Mouse (Mus musculus) neural tube, embryonic 10.5 days (tissue): ENCODE results near the gene Spon1.

Source experiments
- DNase-seq: peaks from one replicate; pipeline ENCODE4 v3.0.0-alpha.2; 2017; ENCODE audit warnings: low spot score; ENCODE audit errors: extremely low spot score

Gene Spon1

GRCm38 (mm10) chr7:114058166-114058565 is 292.4 kb downstream of the Spon1 start:
- no peak for DNase-seq

DNA sequence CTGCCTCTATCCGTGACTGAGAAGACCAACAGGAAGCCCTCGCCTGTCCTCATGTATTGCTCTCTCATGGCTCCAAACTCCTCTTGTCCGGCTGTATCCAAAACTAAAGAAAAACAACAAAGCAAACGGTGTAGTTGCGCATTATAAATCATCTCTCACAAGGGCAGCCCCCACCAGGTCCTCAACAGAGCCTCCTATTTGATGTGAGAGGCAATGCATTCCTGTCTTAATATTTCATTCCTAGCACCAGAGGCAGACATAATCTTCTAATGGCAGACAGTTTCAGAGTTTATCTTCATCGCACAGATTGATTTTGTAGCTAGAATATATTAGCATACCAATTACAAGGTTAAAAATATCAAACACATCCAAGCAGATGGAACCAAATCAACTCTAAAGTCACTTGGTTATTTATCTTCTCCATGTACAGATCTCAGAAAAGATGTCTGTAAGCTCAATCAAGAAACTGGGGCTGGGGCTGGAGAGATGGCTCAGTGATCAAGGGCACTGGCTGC is 293.2 kb downstream of the Spon1 start:
- no peak for DNase-seq

- DNase-seq: no peak
Measured at GRCm38 (mm10) chr7:114060445-114060844, 294.6 kb downstream of the Spon1 start.

GRCm38 (mm10) chr7:114062451-114062850 is 296.7 kb downstream of the Spon1 start:
- DNase-seq: no peak

- DNase-seq: no peak
Measured at GRCm38 (mm10) chr7:114063534-114063933, 297.7 kb downstream of the Spon1 start.

GRCm38 (mm10) chr7:114063966-114064365 is 298.2 kb downstream of the Spon1 start:
- DNase-seq: no peak

DNA sequence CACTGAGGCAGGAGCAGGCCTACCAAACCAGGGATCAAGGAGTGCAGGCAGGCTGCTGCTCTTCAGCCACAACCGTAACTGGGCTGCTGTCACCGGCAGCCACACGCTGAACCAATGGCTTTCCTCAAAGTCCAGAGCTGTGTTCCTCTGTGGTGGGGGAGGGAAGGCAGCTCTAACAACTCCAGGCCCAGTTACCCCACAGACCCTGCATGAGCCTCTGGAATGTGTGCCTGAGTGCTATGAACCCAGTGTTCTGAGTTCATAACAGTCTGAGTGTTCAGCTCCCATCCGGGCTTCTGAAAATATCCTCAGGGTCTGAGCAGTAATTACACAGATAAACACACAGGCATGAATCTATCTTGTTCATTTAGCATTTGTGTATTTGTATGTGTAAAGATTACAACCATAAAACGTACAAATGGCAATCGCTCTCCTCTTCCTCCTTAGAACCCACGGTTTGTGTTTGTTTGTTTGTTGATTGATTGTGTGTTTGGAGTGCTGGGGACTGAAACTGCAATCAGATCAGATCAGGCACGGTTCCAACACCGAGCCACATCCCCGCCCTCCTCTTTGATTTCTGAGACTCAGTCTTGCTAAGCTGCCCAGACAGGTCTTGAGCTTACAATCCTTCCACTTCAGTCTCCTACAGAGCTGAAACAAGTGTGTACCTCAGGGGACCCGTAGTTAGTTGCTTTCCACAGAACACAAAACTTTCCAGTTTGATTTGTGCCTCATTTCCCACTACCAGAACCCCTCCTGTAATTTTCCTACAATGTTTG is 299.8 kb downstream of the Spon1 start:
- no peak for DNase-seq

DNA sequence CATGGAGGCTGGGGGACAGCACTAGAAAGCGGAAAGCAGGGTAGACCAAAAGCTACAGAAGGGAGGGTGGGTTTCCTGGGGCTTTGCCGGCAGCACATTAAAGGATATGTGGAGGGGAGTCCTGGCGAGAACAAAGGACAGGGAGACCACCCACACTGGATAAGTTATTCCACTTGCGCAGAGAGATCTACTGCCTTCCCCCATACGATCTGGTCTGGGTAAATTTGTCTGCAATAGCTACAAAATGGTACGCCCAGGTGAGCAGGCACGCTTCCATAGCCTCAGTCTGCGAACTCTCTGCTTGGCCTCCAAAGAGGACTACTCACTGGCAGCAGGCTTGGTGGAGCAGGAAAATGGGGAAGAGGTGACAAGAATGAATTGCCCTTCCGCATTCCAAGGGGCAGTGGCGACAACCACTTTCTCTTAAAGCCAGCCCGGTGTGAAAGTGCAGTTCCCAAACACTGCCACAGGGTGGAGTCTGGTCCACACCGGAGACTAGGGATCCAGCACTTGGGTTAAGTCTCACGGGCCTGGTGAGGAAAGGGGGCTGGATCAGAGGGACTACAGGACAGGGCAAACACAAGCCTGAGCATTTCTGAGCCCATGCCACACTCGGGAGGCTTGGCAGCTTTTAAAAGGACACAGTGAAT is 300.9 kb downstream of the Spon1 start:
- peak; percentile 88 for DNase-seq

GRCm38 (mm10) chr7:114068956-114069533 is 303.2 kb downstream of the Spon1 start:
- DNase-seq: no peak

- DNase-seq: no peak
Measured at GRCm38 (mm10) chr7:114069726-114070457, 304.1 kb downstream of the Spon1 start.

DNA sequence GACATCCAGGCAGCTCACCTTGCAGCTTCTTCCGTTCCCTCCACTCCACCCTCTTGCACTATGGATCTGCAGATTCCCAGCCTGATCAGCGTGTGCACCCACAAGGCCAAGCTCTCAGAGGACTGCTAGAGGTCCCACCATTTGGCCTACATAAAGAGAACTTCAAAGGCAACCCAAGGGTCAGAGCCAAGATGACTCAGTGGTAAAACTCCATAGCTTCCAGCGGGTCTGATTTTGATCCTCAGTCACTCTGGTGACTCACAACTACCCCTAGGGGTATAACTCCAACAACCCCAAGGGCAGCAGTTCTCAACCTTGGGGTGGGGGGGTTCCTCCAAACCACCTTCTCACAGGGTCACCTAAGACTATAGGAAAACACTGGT is 304.7 kb downstream of the Spon1 start:
- no peak for DNase-seq

- no peak for DNase-seq
Measured at GRCm38 (mm10) chr7:114071395-114071794, 305.6 kb downstream of the Spon1 start.

DNA sequence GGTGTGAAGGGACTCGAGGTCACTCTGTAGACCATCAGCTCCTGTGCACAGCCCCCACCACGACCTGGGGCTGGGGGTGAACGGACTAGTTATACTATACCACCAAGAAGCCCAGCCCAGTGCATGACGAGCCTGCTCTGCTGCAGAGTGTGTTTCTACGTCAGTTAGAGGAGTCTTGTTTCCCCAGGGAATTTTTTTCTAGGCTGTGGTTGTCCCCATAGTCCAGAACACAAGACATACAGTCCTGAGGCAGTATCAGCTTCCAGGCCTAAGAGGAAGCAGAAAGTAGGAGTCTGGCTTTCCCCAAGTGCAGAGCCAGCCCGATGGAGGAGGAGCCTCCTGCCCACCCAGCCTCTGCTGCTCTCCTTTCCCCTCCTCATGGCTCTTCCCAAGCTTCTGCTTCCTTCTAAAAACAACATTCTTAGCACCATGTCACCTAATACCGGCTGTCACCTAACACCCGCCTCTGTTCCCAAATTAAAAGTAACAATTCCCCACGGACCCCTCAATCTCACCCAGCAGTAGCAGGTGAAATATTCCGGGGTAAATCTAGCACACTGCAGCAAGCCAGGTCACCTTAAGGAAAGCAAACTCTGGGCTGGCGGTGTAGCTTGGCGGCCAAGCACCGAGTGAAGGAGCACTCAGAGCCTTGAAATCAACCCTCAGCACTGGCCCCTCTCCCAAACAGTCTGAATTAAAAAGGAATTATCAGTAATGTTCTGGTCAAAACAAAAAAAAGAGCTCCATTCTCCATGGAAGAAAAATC is 306.2 kb downstream of the Spon1 start:
- DNase-seq: no peak

GRCm38 (mm10) chr7:114074133-114074532 is 308.3 kb downstream of the Spon1 start:
- no peak for DNase-seq

DNA sequence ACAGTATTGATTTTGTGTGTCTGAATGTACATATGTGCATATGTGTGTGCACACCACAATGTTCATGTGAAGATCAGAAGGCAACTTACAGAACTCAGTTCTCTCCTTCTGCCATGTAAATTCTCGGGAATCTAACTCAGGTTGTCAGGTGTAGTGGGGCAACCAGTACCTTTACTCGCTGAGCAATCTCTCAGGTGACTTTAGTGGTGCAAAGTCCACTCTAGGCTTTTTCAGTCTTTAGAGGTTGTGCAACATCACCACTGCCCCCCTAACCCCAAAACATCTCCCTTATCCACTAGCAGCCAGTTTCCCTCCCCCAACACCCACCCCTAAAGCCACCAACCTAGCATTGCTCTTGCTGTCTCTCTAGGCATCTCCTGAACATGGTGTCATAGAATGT is 308.8 kb downstream of the Spon1 start:
- DNase-seq: no peak

DNA sequence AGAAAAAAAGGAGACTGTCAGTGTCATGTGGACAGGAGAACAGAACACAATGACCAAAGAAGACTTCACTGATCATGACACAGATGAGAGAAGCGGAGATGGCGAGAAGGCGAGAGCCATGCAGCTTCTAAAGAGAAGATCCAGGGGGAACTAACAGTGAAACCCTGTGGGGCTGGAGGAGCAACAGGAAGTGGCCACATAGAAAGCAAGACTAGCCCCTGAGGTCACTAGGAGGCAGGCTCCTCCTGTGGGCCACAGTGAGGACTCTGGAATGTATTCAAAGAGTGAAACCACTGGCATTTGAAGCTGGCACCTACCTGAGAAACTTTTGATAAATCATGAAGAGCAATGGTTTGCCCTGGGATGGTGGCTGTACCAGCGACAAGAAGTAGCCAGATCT is 313.5 kb downstream of the Spon1 start:
- no peak for DNase-seq

DNA sequence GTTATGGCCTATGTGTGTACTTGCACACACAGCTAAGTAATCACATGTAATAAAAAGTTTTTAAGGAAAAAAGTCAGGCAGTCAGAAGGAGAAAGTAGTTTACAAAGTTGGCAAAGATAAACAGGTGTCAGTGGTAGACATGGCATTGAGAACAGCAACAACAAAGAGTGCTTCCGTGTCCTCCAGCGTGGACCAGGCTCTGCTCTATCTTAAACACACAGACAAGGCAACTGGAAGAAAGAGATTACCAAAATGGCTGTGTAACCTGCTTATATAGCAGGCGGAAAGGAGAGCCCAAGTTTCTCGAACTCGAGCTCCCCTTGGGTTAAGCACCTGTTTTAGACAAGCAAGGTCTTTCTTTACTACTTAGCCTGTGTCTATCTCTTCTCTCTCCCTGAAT is 314.5 kb downstream of the Spon1 start:
- DNase-seq: no peak

- no peak for DNase-seq
Measured at GRCm38 (mm10) chr7:114081633-114082420, 316.0 kb downstream of the Spon1 start.

GRCm38 (mm10) chr7:114083088-114083487 is 317.3 kb downstream of the Spon1 start:
- no peak for DNase-seq

DNA sequence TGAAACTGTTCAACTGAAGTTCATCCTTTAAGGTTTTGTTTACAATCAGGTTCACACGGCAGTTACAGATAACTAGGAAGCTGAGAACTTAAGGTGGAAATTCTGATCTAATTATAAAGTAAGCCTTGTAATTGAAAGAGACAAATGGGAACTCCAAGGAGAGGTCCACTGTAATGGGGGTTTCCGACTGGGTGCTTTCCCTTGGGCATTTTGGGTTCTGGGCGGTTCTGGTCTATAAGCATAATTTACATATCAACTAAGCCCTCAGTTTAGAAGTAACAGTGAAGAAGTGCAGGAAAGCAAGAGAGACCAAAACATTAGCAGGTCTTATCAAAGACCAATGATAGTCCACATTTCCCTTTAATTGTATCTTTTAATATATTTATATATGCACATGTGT is 318.0 kb downstream of the Spon1 start:
- DNase-seq: no peak
